Mouse (Mus musculus): Measurements from ENCODE around the gene Zfp607a. TPM values are rescaled to one million over a fixed set of nuclear protein-coding genes. Genes with fewer than 3 reads are reported as not detected.

Zfp607a gene
- 9.4 to 13.2 TPM (median 11.6 TPM) in 4 replicates for total RNA-seq (2023)

GRCm38 (mm10) chr7:27857227-27857626 is at the start of gene Zfp607a:
Gene Zfp607a (plus strand): TSS chr7:27857527.

GRCm38 (mm10) chr7:27838323-27839249 is 18.7 kb upstream of the Zfp607a start, which contains the start of gene Zfp59:
Gene Zfp59 (plus strand): TSS chr7:27838607.

GRCm38 (mm10) chr7:27928818-27929695 is 71.7 kb downstream of the Zfp607a start, which contains the start of gene Zfp974:
Gene Zfp974 (minus strand): TSS chr7:27929460.

Other genes starting within 250 kb of the Zfp607a start
- gene Ttc9b, start 203.6 kb upstream of the Zfp607a start, total RNA-seq (2023), result not detected in 4 replicates
- 12.2 to 17.9 TPM (median 13.6 TPM) in 4 replicates for gene Map3k10, start 182.9 kb upstream of the Zfp607a start, total RNA-seq (2023)
- gene Zfp607b, start 168.2 kb upstream of the Zfp607a start, total RNA-seq (2023), result 1.1 to 2.5 TPM (median 1.9 TPM) in 4 replicates
- gene Zfp60, start 126.1 kb upstream of the Zfp607a start, total RNA-seq (2023), result 12.1 to 15.1 TPM (median 13.4 TPM) in 4 replicates
- gene Zfp626, start 50.3 kb upstream of the Zfp607a start, total RNA-seq (2023), result 6.9 to 10.4 TPM (median 8.6 TPM) in 4 replicates
- 4.0 to 5.8 TPM (median 4.9 TPM) in 4 replicates for gene Zfp59, start 18.9 kb upstream of the Zfp607a start, total RNA-seq (2023)
- 11.9 to 16.6 TPM (median 13.5 TPM) in 4 replicates for gene Zfp974, start 71.9 kb downstream of the Zfp607a start, total RNA-seq (2023)
- 9.1 to 11.1 TPM (median 10.4 TPM) in 4 replicates for gene Zfp780b, start 121.6 kb downstream of the Zfp607a start, total RNA-seq (2023)
- 7.8 to 10.0 TPM (median 9.0 TPM) in 4 replicates for gene Zfp850, start 156.6 kb downstream of the Zfp607a start, total RNA-seq (2023)
- 105 to 128 TPM (median 110 TPM) in 4 replicates for gene Psmc4, start 192.6 kb downstream of the Zfp607a start, total RNA-seq (2023)
- gene Fcgbp, start 213.7 kb downstream of the Zfp607a start, total RNA-seq (2023), result not detected in 4 replicates

All from B cell, adult 62 days (primary cell).